ENCODE assay signal across 10 mouse cellular contexts in genomic region chr10:59981336-59981735, GRCm38 (mm10). TPM values are rescaled to one million over a fixed set of nuclear protein-coding genes. Genes with fewer than 3 reads are reported as not detected.
DNase-seq lines count a peak whose midpoint lies in the region; ATAC-seq and TF ChIP-seq lines count a peak whose summit lies in the region.
"Had no signal": no experiment of that assay in that cellular context is flagged by ENCODE, and none has a peak within 500 bp of the region (broad histone marks: within the 10 kb centered on the region; RNA-seq: fewer than 3 reads in every experiment).

No protein-coding gene starts in this region.

- no peak overlapping the region for H3K4me2 ChIP-seq in embryonic facial prominence, embryonic 13.5 days
- no peak overlapping the region for H3K4me2 ChIP-seq in intestine, embryonic 15.5 days (replicated peaks)
- H3K4me2 ChIP-seq in forebrain, embryonic 12.5 days: no peak overlapping the region
- H3K4me2 ChIP-seq: midbrain, embryonic 13.5 days had no signal

- 0 out of 2 replicates have a peak overlapping the region, but pooled peaks have one; percentile 8 for H3K27ac ChIP-seq in kidney, adult 2 months (ENCODE audit: insufficient read depth, low read depth, low read length)
- H3K27ac ChIP-seq in embryonic facial prominence, embryonic 13.5 days: peak overlapping the region; percentile 33; the same call in 1 of the 2 replicates
- no peak overlapping the region for H3K27ac ChIP-seq in intestine, embryonic 15.5 days
- H3K27ac ChIP-seq in forebrain, embryonic 12.5 days: no peak overlapping the region
- H3K27ac ChIP-seq: midbrain, embryonic 13.5 days had no signal

- no peak for DNase-seq in kidney, adult 2 months
- DNase-seq in kidney, postnatal 36 days: no peak
- DNase-seq: kidney, adult 8-10 months; right cerebral cortex, adult 18-20 months had no signal

- whole genome bisulfite sequencing in kidney, adult 2 months: 66% methylated on average over 4 of the region's 4 CpGs
- 73% methylated on average over 4 of the region's 4 CpGs for WGBS in embryonic facial prominence, embryonic 13.5 days
- 79% methylated on average over 4 of the region's 4 CpGs for WGBS in intestine, embryonic 15.5 days
- WGBS in forebrain, embryonic 12.5 days: 74% methylated on average over 4 of the region's 4 CpGs

- H3K4me3 ChIP-seq in kidney, adult 2 months (ENCODE audit: insufficient read depth, low read depth, low read length): no peak overlapping the region
- 0 out of 2 replicates have a peak overlapping the region, but pooled peaks have one; percentile 8 for H3K4me3 ChIP-seq in E14TG2a.4 (replicated peaks; ENCODE audit: low read length)
- no peak overlapping the region for H3K4me3 ChIP-seq in embryonic facial prominence, embryonic 13.5 days
- no peak overlapping the region for H3K4me3 ChIP-seq in intestine, embryonic 15.5 days (replicated peaks)
- no peak overlapping the region for H3K4me3 ChIP-seq in forebrain, embryonic 12.5 days (replicated peaks)
- H3K4me3 ChIP-seq: midbrain, embryonic 13.5 days had no signal

- ATAC-seq in embryonic facial prominence, embryonic 13.5 days (ENCODE audit: insufficient number of reproducible peaks, insufficient read depth, low FRiP score, low TSS enrichment, low read depth): no peak
- ATAC-seq in neutrophil, adult 5-6 weeks (ENCODE audit: extremely low read depth, insufficient number of reproducible peaks, low FRiP score, poor library complexity, severe bottlenecking): peak; percentile 1; the same call in 1 of the 2 replicates
- ATAC-seq in intestine, embryonic 15.5 days: no peak
- ATAC-seq in forebrain, embryonic 12.5 days (ENCODE audit: low FRiP score): no peak
- ATAC-seq: midbrain, embryonic 13.5 days had no signal

- no peaks in the 10 kb centered on the region for H3K27me3 ChIP-seq in kidney, adult 2 months (replicated peaks; ENCODE audit: control insufficient read depth, insufficient read depth, low read length)
- peaks cover 51% of the 10 kb centered on the region for H3K27me3 ChIP-seq in E14TG2a.4 (ENCODE audit: insufficient read depth, low read length)
- no peaks in the 10 kb centered on the region for H3K27me3 ChIP-seq in embryonic facial prominence, embryonic 13.5 days
- H3K27me3 ChIP-seq in intestine, embryonic 15.5 days (replicated peaks): no peaks in the 10 kb centered on the region
- H3K27me3 ChIP-seq in forebrain, embryonic 12.5 days: no peaks in the 10 kb centered on the region
- H3K27me3 ChIP-seq: midbrain, embryonic 13.5 days had no signal

- no peak overlapping the region for H3K9ac ChIP-seq in embryonic facial prominence, embryonic 13.5 days
- H3K9ac ChIP-seq in intestine, embryonic 15.5 days: no peak overlapping the region
- no peak overlapping the region for H3K9ac ChIP-seq in forebrain, embryonic 12.5 days
- H3K9ac ChIP-seq: midbrain, embryonic 13.5 days had no signal

- TF ChIP-seq CTCF in kidney, adult 2 months (conservative IDR thresholded peaks at IDR 0.05; ENCODE audit: insufficient read depth, insufficient read length, low read depth, low read length): no peak
- no peak for TF ChIP-seq CTCF in E14TG2a.4 (conservative IDR thresholded peaks at IDR 0.05; ENCODE audit: low read length)

- H3K9me3 ChIP-seq in E14TG2a.4 (ENCODE audit: low read length): no peaks in the 10 kb centered on the region
- H3K9me3 ChIP-seq in embryonic facial prominence, embryonic 13.5 days: no peaks in the 10 kb centered on the region
- no peaks in the 10 kb centered on the region for H3K9me3 ChIP-seq in intestine, embryonic 15.5 days
- H3K9me3 ChIP-seq in forebrain, embryonic 12.5 days: no peaks in the 10 kb centered on the region
- H3K9me3 ChIP-seq: midbrain, embryonic 13.5 days had no signal

- no peaks in the 10 kb centered on the region for H3K36me3 ChIP-seq in kidney, adult 2 months (ENCODE audit: control insufficient read depth, insufficient read depth, low read length)
- H3K36me3 ChIP-seq in E14TG2a.4 (ENCODE audit: insufficient read depth, low read length): peaks cover 24% of the 10 kb centered on the region
- peaks cover 17% of the 10 kb centered on the region for H3K36me3 ChIP-seq in embryonic facial prominence, embryonic 13.5 days
- H3K36me3 ChIP-seq in intestine, embryonic 15.5 days: peaks cover 3% of the 10 kb centered on the region; the same call in 1 of the 2 replicates
- H3K36me3 ChIP-seq in forebrain, embryonic 12.5 days (replicated peaks): peaks cover 22% of the 10 kb centered on the region

- no peak for TF ChIP-seq POLR2A in kidney, adult 2 months (IDR thresholded peaks at IDR 0.05; ENCODE audit: low read depth, low read length)

- peaks cover 26% of the 10 kb centered on the region for H3K4me1 ChIP-seq in kidney, adult 2 months (ENCODE audit: control insufficient read depth, insufficient read depth, low read length)
- peaks cover 52% of the 10 kb centered on the region for H3K4me1 ChIP-seq in E14TG2a.4 (replicated peaks; ENCODE audit: low read depth, low read length)
- peaks cover 34% of the 10 kb centered on the region for H3K4me1 ChIP-seq in embryonic facial prominence, embryonic 13.5 days
- H3K4me1 ChIP-seq in intestine, embryonic 15.5 days (replicated peaks): peaks cover 23% of the 10 kb centered on the region
- H3K4me1 ChIP-seq in forebrain, embryonic 12.5 days: peaks cover 19% of the 10 kb centered on the region

RNA-seq across cellular contexts. Expression of gene Ascc1, which starts 21.3 kb away (rescaled TPM):
- 106 and 132 TPM in 2 replicates for polyA plus RNA-seq in kidney, adult 2 months (2012; rRNA removed)
- polyA plus RNA-seq in embryonic facial prominence, embryonic 13.5 days (2015; fragmentation: Nextera tagmentation; extraction: Ambion mirVana): 48.3 and 50.3 TPM in 2 replicates
- 8.7 and 15.3 TPM in 2 replicates for total RNA-seq in neutrophil, adult 5-6 weeks (2017)
- 45.2 and 45.3 TPM in 2 replicates for polyA plus RNA-seq in intestine, embryonic 15.5 days (2015; fragmentation: Nextera tagmentation; extraction: Ambion mirVana)
- polyA plus RNA-seq in forebrain, embryonic 12.5 days (2016; fragmentation: Nextera tagmentation; extraction: Ambion mirVana): 38.5 and 38.6 TPM in 2 replicates

RNA-seq across cellular contexts. Expression of gene Anapc16, which starts 21.6 kb away (rescaled TPM):
- polyA plus RNA-seq in kidney, adult 2 months (2012; rRNA removed): 84.8 and 100 TPM in 2 replicates
- polyA plus RNA-seq in embryonic facial prominence, embryonic 13.5 days (2015; fragmentation: Nextera tagmentation; extraction: Ambion mirVana): 116 and 128 TPM in 2 replicates
- 53.2 and 56.3 TPM in 2 replicates for total RNA-seq in neutrophil, adult 5-6 weeks (2017)
- polyA plus RNA-seq in intestine, embryonic 15.5 days (2015; fragmentation: Nextera tagmentation; extraction: Ambion mirVana): 99.9 and 101 TPM in 2 replicates
- polyA plus RNA-seq in forebrain, embryonic 12.5 days (2016; fragmentation: Nextera tagmentation; extraction: Ambion mirVana): 100 and 106 TPM in 2 replicates

RNA-seq across cellular contexts. Expression of gene Ddit4, which starts 29.7 kb away (rescaled TPM):
- 21.1 and 21.6 TPM in 2 replicates for polyA plus RNA-seq in kidney, adult 2 months (2012; rRNA removed)
- polyA plus RNA-seq in embryonic facial prominence, embryonic 13.5 days (2015; fragmentation: Nextera tagmentation; extraction: Ambion mirVana): 86.5 and 93.1 TPM in 2 replicates
- 5.6 and 8.1 TPM in 2 replicates for total RNA-seq in neutrophil, adult 5-6 weeks (2017)
- polyA plus RNA-seq in intestine, embryonic 15.5 days (2015; fragmentation: Nextera tagmentation; extraction: Ambion mirVana): 35.4 and 35.7 TPM in 2 replicates
- polyA plus RNA-seq in forebrain, embryonic 12.5 days (2016; fragmentation: Nextera tagmentation; extraction: Ambion mirVana): 58.9 and 61.6 TPM in 2 replicates

Comparison
In these comparisons a context has a peak if more than half of its experiments do, and no peak if none do; other contexts are left out.
1. H3K27ac ChIP-seq: peak in kidney, adult 2 months (single experiment) and embryonic facial prominence, embryonic 13.5 days (single experiment); none in intestine, embryonic 15.5 days (single experiment) and forebrain, embryonic 12.5 days (single experiment).